Mouse (Mus musculus) forebrain, embryonic 10.5 days (tissue): ENCODE data around the gene Safb2. TPM values are rescaled to one million over a fixed set of nuclear protein-coding genes. Genes with fewer than 3 reads are reported as not detected.
A peak's percentile ranks its signal among the peaks of the same experiment; 100 is the strongest.

Experiments
- DNase-seq: peaks from one replicate; pipeline ENCODE4 v3.0.0-alpha.2; 2017; ENCODE audit warnings: low spot score; ENCODE audit errors: extremely low spot score
- H3K27ac ChIP-seq: fragments of 300-500 bp; sonication (generic); 2 replicates; pipeline ENCODE4 v1.5.1; 2016; ENCODE audit warnings: mild to moderate bottlenecking
- H3K27me3 ChIP-seq: fragments of 300-500 bp; sonication (generic); 2 replicates; pipeline ENCODE4 v1.6.1; 2016; ENCODE audit warnings: mild to moderate bottlenecking; ENCODE audit not compliant: poor library complexity, severe bottlenecking
- H3K36me3 ChIP-seq: fragments of 300-500 bp; sonication (generic); replicated peaks from 2 replicates; pipeline ENCODE4 v1.6.1; 2016; ENCODE audit warnings: mild to moderate bottlenecking, moderate library complexity
- H3K4me1 ChIP-seq: fragments of 300-500 bp; sonication (generic); 2 replicates; pipeline ENCODE4 v1.6.1; 2016
- H3K4me3 ChIP-seq: fragments of 300-500 bp; sonication (generic); 2 replicates; pipeline ENCODE4 v1.5.1; 2016; ENCODE audit warnings: mild to moderate bottlenecking, moderate library complexity
- H3K9me3 ChIP-seq: fragments of 300-500 bp; sonication (generic); 2 replicates; pipeline ENCODE4 v1.6.1; 2016; ENCODE audit warnings: mild to moderate bottlenecking, moderate library complexity
- WGBS: fragments of 180-500 bp; shearing (Covaris S2); methylation state at CpG from one replicate; pipeline ENCODE4 v1.1.7; 2016; 5-methylcytosine and 5-hydroxymethylcytosine counted together
- polyA plus RNA-seq: library from polyadenylated mRNA; unstranded; fragments of >200 nt; fragmentation: Nextera tagmentation; extraction: Ambion mirVana; gene quantifications from 2 replicates; pipeline ENCODE4 v1.2.1, GENCODE M21; 2016

The Safb2 gene
- polyA plus RNA-seq, 1 experiment from 2014 or later: 84.0 TPM

DNA sequence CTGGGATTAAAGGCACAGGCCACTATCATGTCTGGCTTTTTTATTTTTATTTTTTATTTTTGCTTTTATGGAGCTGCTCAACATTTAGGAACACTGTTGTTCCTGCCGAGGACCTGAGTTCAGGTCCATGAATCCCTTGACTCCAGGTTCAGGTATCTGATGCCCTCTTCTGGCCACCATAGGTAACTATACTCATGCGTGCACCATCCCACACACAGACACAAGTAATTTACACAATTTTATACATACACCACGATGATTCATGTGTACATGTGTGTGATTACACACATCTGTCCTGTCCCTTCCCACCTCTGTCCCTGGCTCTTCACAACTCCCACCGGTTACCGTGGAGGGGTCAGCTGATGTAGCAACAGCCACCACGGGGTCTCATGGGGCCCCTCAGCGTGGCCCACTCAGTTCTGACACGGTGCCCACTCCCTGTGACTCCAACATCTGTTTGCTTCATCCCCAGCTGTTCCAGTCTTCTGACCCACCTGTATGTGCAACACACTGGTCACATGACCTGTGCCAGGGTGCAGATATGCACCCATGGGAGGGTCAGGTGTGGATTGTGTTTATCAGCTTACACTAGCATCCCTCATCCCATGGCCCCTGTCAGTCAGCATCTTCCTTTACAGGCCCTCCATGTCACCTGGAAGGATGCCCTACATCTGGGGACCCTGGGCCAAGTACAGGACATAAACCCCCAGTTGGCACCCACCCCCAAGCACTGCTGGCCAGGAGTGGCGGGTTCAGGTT, 36.4 kb downstream of the Safb2 start:
- H3K4me1 ChIP-seq: peaks cover 74% of the 10 kb centered on the region
- DNase-seq: no peak
- no peak overlapping the region for H3K4me3 ChIP-seq
- H3K27ac ChIP-seq: peak overlapping the region; percentile 21; the same call in 1 of the 2 replicates
- 78% methylated on average over 9 of the region's 9 CpGs for WGBS
- no peaks in the 10 kb centered on the region for H3K36me3 ChIP-seq
- no peaks in the 10 kb centered on the region for H3K27me3 ChIP-seq
- no peaks in the 10 kb centered on the region for H3K9me3 ChIP-seq

GRCm38 (mm10) chr17:56547116-56547845, 37.1 kb downstream of the Safb2 start:
- WGBS: 58% methylated on average over 17 of the region's 17 CpGs
- H3K4me1 ChIP-seq: peaks cover 75% of the 10 kb centered on the region
- H3K36me3 ChIP-seq: no peaks in the 10 kb centered on the region
- H3K27ac ChIP-seq: peak overlapping the region; percentile 58; the same call in 1 of the 2 replicates
- no peak overlapping the region for H3K4me3 ChIP-seq
- no peak for DNase-seq
- no peaks in the 10 kb centered on the region for H3K9me3 ChIP-seq
- H3K27me3 ChIP-seq: no peaks in the 10 kb centered on the region

DNA sequence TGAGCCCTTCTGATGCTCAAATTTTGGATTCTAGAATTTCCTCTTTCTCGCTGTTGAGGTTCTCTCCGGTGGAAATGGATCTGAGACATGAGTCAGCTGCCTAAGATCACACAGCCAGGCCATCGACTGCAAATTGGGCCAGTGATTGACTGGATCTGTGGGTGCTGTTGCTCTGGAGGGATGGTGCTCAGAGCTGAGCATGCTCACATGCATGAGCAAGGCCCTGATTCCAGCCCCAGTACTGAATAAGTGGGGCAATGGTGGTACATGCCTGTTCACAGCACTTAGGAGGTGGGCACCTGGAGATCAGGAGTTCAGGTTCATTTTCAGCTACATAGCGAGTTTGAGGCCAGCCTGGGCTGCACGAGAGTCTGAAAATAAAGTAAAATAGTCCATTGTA, 37.8 kb downstream of the Safb2 start:
- peaks cover 73% of the 10 kb centered on the region for H3K4me1 ChIP-seq
- peak overlapping the region; percentile 58; the same call in 1 of the 2 replicates for H3K27ac ChIP-seq
- DNase-seq: no peak
- no peaks in the 10 kb centered on the region for H3K9me3 ChIP-seq
- no peaks in the 10 kb centered on the region for H3K27me3 ChIP-seq
- H3K4me3 ChIP-seq: no peak overlapping the region
- WGBS: 89% methylated on average over 5 of the region's 5 CpGs
- H3K36me3 ChIP-seq: no peaks in the 10 kb centered on the region

- no peak overlapping the region for H3K4me3 ChIP-seq
- WGBS: 71% methylated on average over 1 of the region's 1 CpGs
- H3K36me3 ChIP-seq: no peaks in the 10 kb centered on the region
- no peaks in the 10 kb centered on the region for H3K27me3 ChIP-seq
- H3K27ac ChIP-seq: peak overlapping the region; percentile 17; the same call in 1 of the 2 replicates
- peaks cover 67% of the 10 kb centered on the region for H3K4me1 ChIP-seq
- no peaks in the 10 kb centered on the region for H3K9me3 ChIP-seq
- DNase-seq: no peak
These were observed 38.4 kb downstream of the Safb2 start for GRCm38 (mm10) chr17:56545945-56546344.

GRCm38 (mm10) chr17:56544699-56545387, 39.5 kb downstream of the Safb2 start:
- no peak overlapping the region for H3K4me3 ChIP-seq
- peaks cover 67% of the 10 kb centered on the region for H3K4me1 ChIP-seq
- 82% methylated on average over 7 of the region's 7 CpGs for whole genome bisulfite sequencing
- DNase-seq: no peak
- H3K9me3 ChIP-seq: no peaks in the 10 kb centered on the region
- 0 out of 2 replicates have a peak overlapping the region, but pooled peaks have one; percentile 17 for H3K27ac ChIP-seq
- no peaks in the 10 kb centered on the region for H3K36me3 ChIP-seq
- no peaks in the 10 kb centered on the region for H3K27me3 ChIP-seq

DNA sequence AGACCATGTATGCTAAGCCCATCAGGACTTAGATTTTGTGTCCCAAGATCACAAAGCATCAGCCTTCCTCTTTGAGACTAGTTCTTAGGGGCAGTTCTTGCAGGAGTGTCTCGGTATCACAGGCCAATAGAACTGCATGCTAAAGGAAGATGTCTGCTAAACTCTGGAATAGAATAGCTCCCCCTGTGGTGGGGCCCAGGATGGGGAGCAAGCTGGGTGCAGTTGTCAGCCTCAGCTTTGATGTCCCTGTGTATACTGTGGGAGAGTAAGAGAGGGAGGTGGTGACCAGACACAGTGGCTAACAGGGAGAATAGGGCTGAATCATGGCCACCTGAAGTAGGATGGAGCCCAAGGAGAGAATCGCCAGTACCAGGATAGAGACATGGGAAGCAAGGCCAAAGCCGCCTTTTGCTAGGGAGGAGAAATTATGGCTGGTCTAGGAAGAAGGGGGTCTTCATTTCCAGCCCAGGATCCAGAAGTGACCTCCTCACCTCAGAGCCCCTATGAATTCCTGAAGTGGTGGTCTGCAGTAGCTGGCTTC, 40.6 kb downstream of the Safb2 start:
- DNase-seq: no peak
- Histone ChIP-seq H3K9me3 (no peaks in the 10 kb centered on the region), H3K36me3 (no peaks in the 10 kb centered on the region), H3K27me3 (no peaks in the 10 kb centered on the region), H3K4me3 (no peak overlapping the region), H3K27ac (peak overlapping the region; percentile 36; the same call in 1 of the 2 replicates), H3K4me1 (peaks cover 74% of the 10 kb centered on the region)
- WGBS: 81% methylated on average over 3 of the region's 3 CpGs

DNA sequence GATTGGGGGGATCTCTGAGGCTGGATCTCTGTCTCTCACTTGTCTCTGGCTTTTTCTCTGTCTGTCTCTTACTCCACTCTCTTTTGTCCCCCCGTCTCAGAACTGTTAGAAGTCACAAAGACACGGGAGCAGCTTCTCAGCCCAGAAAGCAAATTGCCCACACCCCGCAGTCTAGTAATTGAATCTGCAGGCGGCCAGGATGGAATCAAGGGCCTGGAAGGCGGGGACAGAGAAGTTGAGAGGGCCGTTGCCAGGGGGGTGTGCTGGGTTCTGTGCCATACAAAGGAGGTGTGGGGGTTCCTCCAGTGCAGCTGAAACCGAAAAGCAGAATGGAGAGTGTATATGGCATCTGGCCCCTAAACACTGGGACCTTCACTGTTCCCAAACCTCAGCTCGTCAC, 41.6 kb downstream of the Safb2 start:
- peaks cover 76% of the 10 kb centered on the region for H3K4me1 ChIP-seq
- H3K36me3 ChIP-seq: no peaks in the 10 kb centered on the region
- H3K4me3 ChIP-seq: no peak overlapping the region
- 45% methylated on average over 8 of the region's 8 CpGs for WGBS
- H3K27me3 ChIP-seq: no peaks in the 10 kb centered on the region
- no peak for DNase-seq
- peak overlapping the region; percentile 68 for H3K27ac ChIP-seq
- H3K9me3 ChIP-seq: no peaks in the 10 kb centered on the region

DNA sequence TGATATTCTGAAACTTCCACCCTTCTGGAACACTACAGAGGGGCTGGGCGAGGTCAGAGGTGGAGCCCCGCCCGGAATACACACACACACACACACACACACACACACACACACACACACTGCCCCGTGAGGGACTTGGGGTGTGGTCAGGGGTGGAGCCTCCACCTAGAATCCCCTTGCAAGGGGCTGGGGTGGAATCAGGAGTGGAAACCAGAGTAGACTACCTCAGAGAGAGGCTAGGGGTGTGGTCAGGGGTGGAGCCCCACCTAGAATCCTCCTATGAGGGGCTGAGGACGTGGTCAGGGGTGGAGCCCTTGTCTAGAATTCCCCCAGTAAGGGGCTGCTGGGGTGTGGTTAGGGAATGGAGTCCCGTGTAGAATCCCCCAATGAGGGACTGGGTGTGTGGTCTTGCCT, 43.8 kb downstream of the Safb2 start:
- 58% methylated on average over 6 of the region's 6 CpGs for WGBS
- peaks cover 83% of the 10 kb centered on the region for H3K4me1 ChIP-seq

GRCm38 (mm10) chr17:56537912-56538311, 46.5 kb downstream of the Safb2 start:
- WGBS: 14% methylated on average over 8 of the region's 8 CpGs
- peak; percentile 59 for DNase-seq
- H3K4me3 ChIP-seq: no peak overlapping the region
- H3K27me3 ChIP-seq: no peaks in the 10 kb centered on the region
- H3K27ac ChIP-seq: peak overlapping the region; percentile 78
- no peaks in the 10 kb centered on the region for H3K9me3 ChIP-seq
- H3K36me3 ChIP-seq: no peaks in the 10 kb centered on the region
- peaks cover 63% of the 10 kb centered on the region for H3K4me1 ChIP-seq

More for the DNA sequence above, 43.8 kb downstream of the Safb2 start:
- DNase-seq: no peak
- H3K27me3 ChIP-seq: no peaks in the 10 kb centered on the region
- H3K36me3 ChIP-seq: no peaks in the 10 kb centered on the region
- H3K9me3 ChIP-seq: no peaks in the 10 kb centered on the region
- H3K4me3 ChIP-seq: no peak overlapping the region
- H3K27ac ChIP-seq: peak overlapping the region; percentile 54

DNA sequence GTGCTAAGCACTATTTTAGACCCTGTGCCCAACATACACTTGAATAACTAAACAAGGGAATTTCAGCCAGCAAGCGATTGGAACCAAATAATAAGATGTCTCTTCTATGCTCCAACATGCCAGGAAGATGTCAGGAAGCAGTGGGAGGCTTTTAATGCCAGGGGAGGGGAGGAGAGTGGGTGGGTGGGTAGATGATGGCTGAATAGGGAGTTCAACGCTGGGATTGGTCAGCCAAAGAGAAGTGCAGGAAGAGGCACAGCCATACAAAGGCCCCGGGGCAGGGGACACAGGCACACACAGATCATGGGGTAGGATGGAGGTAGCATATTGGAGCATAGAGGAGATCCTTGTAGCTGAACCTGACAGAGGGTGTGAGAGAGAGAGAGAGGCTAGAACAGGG, 47.5 kb downstream of the Safb2 start:
- Histone ChIP-seq H3K4me1 (peaks cover 52% of the 10 kb centered on the region), H3K9me3 (no peaks in the 10 kb centered on the region), H3K36me3 (no peaks in the 10 kb centered on the region), H3K27ac (peak overlapping the region; percentile 73), H3K27me3 (no peaks in the 10 kb centered on the region), H3K4me3 (no peak overlapping the region)
- 66% methylated on average over 3 of the region's 3 CpGs for WGBS
- no peak for DNase-seq

- H3K36me3 ChIP-seq: no peaks in the 10 kb centered on the region
These were observed 48.2 kb downstream of the Safb2 start for GRCm38 (mm10) chr17:56536192-56536591.

DNA sequence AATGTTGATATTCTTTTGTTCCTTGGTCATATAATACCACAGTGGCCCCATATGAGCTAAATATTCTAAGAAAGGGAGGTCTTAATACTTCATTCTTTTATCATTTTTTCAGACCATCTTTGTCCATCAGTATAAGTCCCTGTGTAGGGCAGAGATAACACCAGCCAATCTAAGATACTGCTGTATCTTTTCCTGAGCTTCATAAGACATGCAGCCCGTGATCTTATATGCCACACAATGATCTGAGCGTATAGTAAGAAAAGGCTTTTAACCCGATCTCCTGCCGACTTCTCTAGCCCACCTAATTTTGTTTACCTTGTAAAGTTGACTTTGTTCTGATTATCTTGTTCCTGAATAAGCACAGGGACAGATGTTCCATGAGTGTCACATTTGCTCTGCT, 59.4 kb downstream of the Safb2 start:
- H3K36me3 ChIP-seq: no peaks in the 10 kb centered on the region
- WGBS: 85% methylated on average over 4 of the region's 4 CpGs

More at GRCm38 (mm10) chr17:56536192-56536591, 48.2 kb downstream of the Safb2 start:
- no peaks in the 10 kb centered on the region for H3K27me3 ChIP-seq
- peak overlapping the region; percentile 73 for H3K27ac ChIP-seq
- WGBS: 62% methylated on average over 14 of the region's 14 CpGs
- no peak overlapping the region for H3K4me3 ChIP-seq
- no peak for DNase-seq
- peaks cover 51% of the 10 kb centered on the region for H3K4me1 ChIP-seq
- no peaks in the 10 kb centered on the region for H3K9me3 ChIP-seq

More for the DNA sequence above, 59.4 kb downstream of the Safb2 start:
- Histone ChIP-seq H3K4me1 (no peaks in the 10 kb centered on the region), H3K4me3 (no peak overlapping the region), H3K9me3 (no peaks in the 10 kb centered on the region), H3K27me3 (0 out of 2 replicates have a peak, but pooled peaks cover 3% of the 10 kb centered on the region), H3K27ac (no peak overlapping the region)
- DNase-seq: no peak
